Mouse (Mus musculus): ENCODE measurements at regions not wholly inside any gene's neighbourhood (a gene's known extent, or its start where the extent isn't known, plus 50 kb on each side); places are given as distances from the start of the nearest gene placed in this dataset.

DNA sequence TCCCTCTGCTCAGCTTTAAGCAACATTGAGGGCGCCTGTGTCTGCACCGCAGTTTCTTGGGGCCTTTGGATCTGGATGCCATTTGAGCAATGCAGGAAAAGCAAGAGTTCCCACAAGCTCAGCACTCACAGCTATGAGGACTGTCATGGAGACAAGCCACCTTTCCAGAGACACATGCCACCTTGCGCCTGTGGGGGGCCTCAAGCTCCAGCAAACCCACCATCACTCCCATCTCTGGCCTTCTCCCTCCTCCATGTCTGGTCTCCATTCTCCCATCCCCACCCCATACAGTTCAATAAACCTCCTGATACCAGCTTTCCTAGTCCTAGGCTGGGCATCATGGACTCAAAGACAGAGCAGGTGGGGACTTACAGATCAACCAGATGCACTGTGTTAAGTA is 97.8 kb downstream of the Wdr11 start:
- peaks cover 14% of the 10 kb centered on the region; the same call in 1 of the 2 replicates for H3K4me1 ChIP-seq (replicated peaks)
- H3K36me3 ChIP-seq, result no peaks in the 10 kb centered on the region
- no peak overlapping the region for H3K27ac ChIP-seq
- H3K9ac ChIP-seq, result no peak overlapping the region
- H3K27me3 ChIP-seq (replicated peaks), result no peaks in the 10 kb centered on the region
- no peaks in the 10 kb centered on the region for H3K9me3 ChIP-seq
- WGBS, result 94% methylated on average over 3 of the region's 3 CpGs
- no peak overlapping the region for H3K4me3 ChIP-seq (replicated peaks)
- ATAC-seq, result no peak
- H3K4me2 ChIP-seq (replicated peaks), result no peak overlapping the region

DNA sequence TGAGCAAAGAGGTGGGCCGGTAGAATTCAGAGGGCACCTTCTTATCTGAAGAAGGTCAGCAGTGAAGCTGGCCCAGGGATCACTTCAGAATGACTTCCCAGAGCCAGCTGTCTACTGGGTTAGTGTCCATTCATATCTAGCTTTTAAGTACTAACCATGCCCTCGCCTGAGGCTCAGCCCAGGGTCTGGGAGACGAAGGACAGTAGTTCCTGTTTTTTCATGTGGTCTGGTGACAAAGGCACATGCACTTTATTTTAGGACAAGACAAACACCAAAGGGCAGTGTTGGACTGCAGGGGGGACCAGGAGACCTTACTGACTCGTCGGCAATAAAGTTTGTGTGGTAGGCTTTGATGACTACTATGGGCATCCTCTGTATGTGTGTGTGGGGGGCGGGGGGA is 99.2 kb downstream of the Wdr11 start:
- WGBS, result 85% methylated on average over 6 of the region's 6 CpGs

DNA sequence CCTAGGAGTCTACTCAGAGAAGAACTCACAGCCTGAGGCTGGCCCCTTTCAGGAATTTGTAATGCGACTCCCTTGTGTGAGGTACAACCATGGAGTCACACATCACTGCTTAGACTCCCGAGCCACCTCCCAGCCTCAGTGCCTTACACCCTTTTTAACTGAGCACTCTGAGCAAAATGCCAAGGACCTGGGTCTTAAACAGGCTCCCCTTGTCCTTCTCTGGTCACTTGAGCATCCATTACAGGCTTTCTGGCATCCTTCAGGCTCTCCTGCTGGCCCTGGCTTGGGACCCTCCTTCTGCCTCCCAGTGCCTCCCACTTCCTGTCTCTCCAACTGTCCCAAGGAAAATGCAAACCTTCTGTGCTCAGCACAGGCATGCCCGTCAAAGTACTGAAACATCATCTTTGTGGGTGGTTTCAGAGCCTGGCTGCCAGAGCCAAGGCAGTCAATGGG is 100.0 kb downstream of the Wdr11 start:
- Histone ChIP-seq H3K9ac (no peak overlapping the region), H3K27me3 (replicated peaks) (no peaks in the 10 kb centered on the region), H3K4me1 (replicated peaks) (peaks cover 10% of the 10 kb centered on the region; the same call in 1 of the 2 replicates), H3K36me3 (no peaks in the 10 kb centered on the region), H3K9me3 (no peaks in the 10 kb centered on the region), H3K4me3 (replicated peaks) (no peak overlapping the region), H3K27ac (no peak overlapping the region), H3K4me2 (replicated peaks) (no peak overlapping the region)
- 35% methylated on average over 3 of the region's 3 CpGs for WGBS
- peak; percentile 30; the same call in 1 of the 2 replicates for ATAC-seq

More for the DNA sequence above, 99.2 kb downstream of the Wdr11 start:
- Histone ChIP-seq H3K36me3 (no peaks in the 10 kb centered on the region), H3K27me3 (replicated peaks) (no peaks in the 10 kb centered on the region), H3K4me2 (replicated peaks) (no peak overlapping the region), H3K9me3 (no peaks in the 10 kb centered on the region), H3K4me1 (replicated peaks) (peaks cover 13% of the 10 kb centered on the region; the same call in 1 of the 2 replicates), H3K4me3 (replicated peaks) (no peak overlapping the region), H3K9ac (no peak overlapping the region), H3K27ac (no peak overlapping the region)
- ATAC-seq, result no peak

DNA sequence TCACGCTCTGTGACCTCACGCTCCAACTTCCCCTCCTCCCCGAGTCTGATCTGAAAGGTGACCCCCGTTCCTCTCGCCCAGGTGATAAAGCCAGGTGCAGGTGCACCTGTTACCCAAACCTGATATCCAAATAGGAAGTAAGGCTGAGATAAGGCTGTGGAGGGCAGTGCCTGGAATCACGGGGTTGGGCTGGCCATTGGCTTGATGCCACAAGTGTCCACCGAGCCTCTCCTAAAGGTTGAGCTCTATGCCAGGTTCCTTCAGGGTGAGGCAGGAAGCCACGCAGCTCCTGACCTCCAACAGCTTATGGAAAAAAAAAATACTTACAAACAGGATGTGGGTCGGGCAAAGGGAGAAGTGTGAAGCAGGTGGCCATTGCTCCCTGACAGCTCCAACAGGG is 102.0 kb downstream of the Wdr11 start:
- Histone ChIP-seq H3K4me1 (replicated peaks) (peaks cover 10% of the 10 kb centered on the region; the same call in 1 of the 2 replicates), H3K4me3 (replicated peaks) (no peak overlapping the region), H3K4me2 (replicated peaks) (no peak overlapping the region), H3K36me3 (no peaks in the 10 kb centered on the region), H3K9ac (no peak overlapping the region), H3K9me3 (no peaks in the 10 kb centered on the region), H3K27me3 (replicated peaks) (no peaks in the 10 kb centered on the region), H3K27ac (no peak overlapping the region)
- WGBS, result 64% methylated on average over 9 of the region's 9 CpGs
- ATAC-seq, result peak; percentile 81

DNA sequence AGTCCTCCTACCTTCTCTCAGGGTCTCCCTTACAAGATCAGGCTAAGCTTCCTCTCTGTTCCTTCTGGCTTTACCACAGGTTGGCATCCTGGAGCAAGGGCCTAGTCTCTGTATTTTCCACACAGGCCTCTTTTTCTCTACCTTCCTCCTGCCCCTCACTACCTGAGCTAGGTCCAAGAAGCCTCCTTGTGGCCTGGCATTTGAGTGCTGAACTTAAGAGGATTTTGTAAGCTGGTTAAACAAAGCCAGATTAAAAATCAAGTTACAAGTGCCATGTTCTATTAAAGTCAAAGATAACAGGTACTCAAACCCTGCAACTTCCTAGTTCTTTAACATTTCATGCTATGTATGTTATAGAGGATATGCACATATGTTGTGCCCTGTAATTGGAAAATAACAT is 102.5 kb downstream of the Wdr11 start:
- ATAC-seq, result no peak
- Histone ChIP-seq H3K36me3 (no peaks in the 10 kb centered on the region), H3K9ac (no peak overlapping the region), H3K9me3 (no peaks in the 10 kb centered on the region), H3K4me3 (replicated peaks) (no peak overlapping the region), H3K4me1 (replicated peaks) (peaks cover 10% of the 10 kb centered on the region; the same call in 1 of the 2 replicates), H3K4me2 (replicated peaks) (no peak overlapping the region), H3K27ac (no peak overlapping the region), H3K27me3 (replicated peaks) (no peaks in the 10 kb centered on the region)

DNA sequence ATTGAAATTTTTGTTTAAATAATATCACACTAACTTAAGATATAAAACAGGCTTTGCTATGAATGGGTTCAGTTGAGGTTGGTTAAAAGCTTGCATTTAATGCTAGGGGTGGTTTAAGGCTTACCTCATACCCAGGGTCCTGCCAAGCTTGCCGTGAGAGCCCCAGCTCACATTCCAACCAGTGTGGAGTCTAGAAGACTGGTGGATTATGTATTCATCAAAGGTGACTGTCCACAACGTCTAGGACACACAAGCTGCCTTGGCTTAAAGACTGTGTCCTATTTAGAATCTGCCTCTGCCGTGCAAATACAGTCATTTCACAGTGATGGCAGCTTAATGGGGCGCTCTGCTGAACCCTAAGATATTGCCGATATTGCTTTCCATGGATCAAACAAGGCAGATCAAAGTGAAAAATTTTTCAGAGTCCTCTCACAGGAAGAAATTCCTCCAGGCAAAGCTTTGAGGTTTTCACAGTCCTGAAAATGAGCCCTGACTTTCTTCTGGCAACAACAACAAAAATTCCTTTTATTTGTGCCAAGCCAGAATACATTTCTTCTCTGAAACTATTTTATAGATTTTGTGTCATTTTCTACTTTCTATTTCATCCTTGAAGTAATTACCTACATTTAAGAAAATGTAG is 108.4 kb downstream of the Wdr11 start:
- whole genome bisulfite sequencing, result 78% methylated on average over 5 of the region's 5 CpGs
- no peaks in the 10 kb centered on the region for H3K9me3 ChIP-seq
- no peak overlapping the region for H3K4me2 ChIP-seq (replicated peaks)
- no peaks in the 10 kb centered on the region for H3K27me3 ChIP-seq (replicated peaks)
- no peaks in the 10 kb centered on the region for H3K36me3 ChIP-seq
- ATAC-seq, result no peak
- no peak overlapping the region for H3K4me3 ChIP-seq (replicated peaks)
- H3K4me1 ChIP-seq (replicated peaks), result no peaks in the 10 kb centered on the region
- no peak overlapping the region for H3K9ac ChIP-seq
- H3K27ac ChIP-seq, result no peak overlapping the region

DNA sequence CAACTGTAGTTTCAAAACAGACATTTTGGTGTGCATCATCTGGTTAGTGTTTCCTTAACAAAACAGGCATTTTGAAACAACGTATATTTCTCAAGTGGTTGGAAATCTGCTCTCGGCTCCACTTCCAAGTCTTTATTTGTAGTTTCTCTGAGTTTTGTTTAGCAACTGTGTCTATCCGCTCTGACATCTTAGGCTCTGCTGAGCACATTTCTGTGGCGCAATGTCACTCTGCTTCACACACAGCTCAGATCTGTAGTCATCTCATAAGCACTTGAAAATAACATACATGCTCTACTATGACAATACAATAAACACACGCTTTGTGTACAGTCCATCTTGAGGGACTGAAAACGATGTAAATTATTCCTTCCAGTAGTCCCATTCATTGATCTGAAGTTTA is 135.9 kb downstream of the Wdr11 start:
- Histone ChIP-seq H3K4me3 (replicated peaks) (no peak overlapping the region), H3K9ac (no peak overlapping the region), H3K4me1 (replicated peaks) (peaks cover 19% of the 10 kb centered on the region; the same call in 1 of the 2 replicates), H3K27me3 (replicated peaks) (no peaks in the 10 kb centered on the region), H3K27ac (peak overlapping the region; percentile 32; the same call in 1 of the 2 replicates), H3K36me3 (no peaks in the 10 kb centered on the region), H3K9me3 (no peaks in the 10 kb centered on the region), H3K4me2 (replicated peaks) (no peak overlapping the region)
- WGBS, result 55% methylated on average over 6 of the region's 6 CpGs
- ATAC-seq, result no peak

DNA sequence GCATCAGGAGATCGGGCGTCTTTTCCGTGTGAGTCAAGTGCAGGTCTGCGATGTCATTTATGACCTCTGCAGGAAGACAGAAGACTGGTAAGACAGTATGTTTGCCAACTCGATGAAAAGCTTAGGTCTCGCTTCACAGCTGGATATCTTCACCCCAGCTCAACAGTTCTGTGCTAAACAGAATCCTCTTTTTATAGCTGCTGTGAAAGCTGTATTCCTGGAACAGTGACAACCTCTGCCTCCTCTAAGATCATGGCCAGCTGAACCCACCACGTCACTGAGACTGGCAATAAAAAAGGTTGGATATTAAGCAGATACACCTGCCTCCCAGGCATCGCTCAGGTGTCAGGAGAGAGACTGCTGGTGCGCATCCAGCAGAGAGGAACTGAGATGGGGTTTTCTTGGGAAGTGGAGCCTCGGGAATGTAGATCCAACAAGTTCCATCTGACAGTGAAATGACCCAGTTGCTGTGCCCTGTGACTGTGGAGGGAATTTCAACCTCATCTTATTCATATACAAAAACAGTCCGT is 138.1 kb downstream of the Wdr11 start:
- Histone ChIP-seq H3K4me2 (replicated peaks) (no peak overlapping the region), H3K27me3 (replicated peaks) (no peaks in the 10 kb centered on the region), H3K9ac (no peak overlapping the region), H3K4me3 (replicated peaks) (no peak overlapping the region), H3K27ac (peak overlapping the region; percentile 61), H3K4me1 (replicated peaks) (peaks cover 19% of the 10 kb centered on the region; the same call in 1 of the 2 replicates), H3K36me3 (no peaks in the 10 kb centered on the region), H3K9me3 (no peaks in the 10 kb centered on the region)
- WGBS, result 37% methylated on average over 11 of the region's 11 CpGs
- peak; percentile 55 for ATAC-seq

DNA sequence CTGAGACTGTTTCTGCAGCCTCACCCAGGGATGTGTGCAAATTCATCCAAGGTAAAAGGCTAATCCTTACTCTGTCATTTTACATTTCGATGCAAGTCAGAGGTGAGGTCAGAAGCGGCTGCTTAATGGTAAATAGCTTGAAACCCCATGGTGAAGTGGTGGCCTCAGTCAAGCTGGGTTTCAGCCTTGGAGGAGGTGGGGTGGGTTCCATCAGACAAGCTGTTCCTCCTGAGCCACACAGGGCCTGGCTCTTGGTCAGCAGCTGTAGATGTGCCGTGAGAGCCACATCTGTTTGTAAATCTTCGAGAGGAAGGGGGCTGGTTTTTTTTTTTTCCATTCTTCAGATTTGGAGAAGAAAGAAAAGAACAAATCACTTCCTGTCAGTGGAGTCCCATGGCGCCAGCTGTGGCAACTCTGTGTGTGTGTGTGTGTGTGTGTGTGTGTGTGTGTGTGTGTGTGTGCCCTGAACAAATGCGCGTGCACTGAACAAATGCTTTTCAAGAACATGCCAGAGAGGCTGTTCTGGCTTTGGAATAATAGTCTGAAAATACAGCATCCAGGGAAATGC is 139.2 kb downstream of the Wdr11 start:
- Histone ChIP-seq H3K36me3 (no peaks in the 10 kb centered on the region), H3K9me3 (no peaks in the 10 kb centered on the region), H3K27ac (peak overlapping the region; percentile 61), H3K4me3 (replicated peaks) (no peak overlapping the region), H3K4me2 (replicated peaks) (no peak overlapping the region), H3K27me3 (replicated peaks) (no peaks in the 10 kb centered on the region), H3K9ac (no peak overlapping the region), H3K4me1 (replicated peaks) (peaks cover 19% of the 10 kb centered on the region; the same call in 1 of the 2 replicates)
- ATAC-seq, result peak; percentile 49
- WGBS, result 39% methylated on average over 7 of the region's 7 CpGs

DNA sequence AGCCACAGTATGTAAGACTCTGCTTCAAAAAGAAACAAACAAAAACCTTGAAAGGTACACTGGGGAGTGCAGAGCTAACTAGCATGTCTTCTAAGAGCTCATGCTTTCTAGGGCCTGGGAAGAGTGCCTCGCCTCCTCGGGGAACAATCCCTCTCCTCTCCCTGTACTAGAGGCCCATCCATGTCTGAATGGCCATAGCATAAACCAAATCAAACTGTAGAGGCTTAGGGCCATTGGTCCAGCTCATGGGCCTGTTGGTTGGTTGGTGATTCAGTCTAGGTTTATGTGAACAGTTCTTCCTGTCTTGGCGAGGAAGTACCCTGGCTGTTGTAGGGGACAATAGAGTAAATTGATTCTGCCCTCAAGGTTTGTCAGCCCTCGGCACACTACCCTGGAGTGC is 151.0 kb downstream of the Wdr11 start:
- H3K27me3 ChIP-seq (replicated peaks), result no peaks in the 10 kb centered on the region
- no peak overlapping the region for H3K4me3 ChIP-seq (replicated peaks)
- 87% methylated on average over 4 of the region's 4 CpGs for WGBS
- ATAC-seq, result no peak
- no peaks in the 10 kb centered on the region for H3K36me3 ChIP-seq
- H3K9ac ChIP-seq, result no peak overlapping the region
- no peak overlapping the region for H3K4me2 ChIP-seq (replicated peaks)
- no peak overlapping the region for H3K27ac ChIP-seq
- H3K9me3 ChIP-seq, result no peaks in the 10 kb centered on the region
- H3K4me1 ChIP-seq (replicated peaks), result 0 out of 2 replicates have a peak, but pooled peaks cover 5% of the 10 kb centered on the region

DNA sequence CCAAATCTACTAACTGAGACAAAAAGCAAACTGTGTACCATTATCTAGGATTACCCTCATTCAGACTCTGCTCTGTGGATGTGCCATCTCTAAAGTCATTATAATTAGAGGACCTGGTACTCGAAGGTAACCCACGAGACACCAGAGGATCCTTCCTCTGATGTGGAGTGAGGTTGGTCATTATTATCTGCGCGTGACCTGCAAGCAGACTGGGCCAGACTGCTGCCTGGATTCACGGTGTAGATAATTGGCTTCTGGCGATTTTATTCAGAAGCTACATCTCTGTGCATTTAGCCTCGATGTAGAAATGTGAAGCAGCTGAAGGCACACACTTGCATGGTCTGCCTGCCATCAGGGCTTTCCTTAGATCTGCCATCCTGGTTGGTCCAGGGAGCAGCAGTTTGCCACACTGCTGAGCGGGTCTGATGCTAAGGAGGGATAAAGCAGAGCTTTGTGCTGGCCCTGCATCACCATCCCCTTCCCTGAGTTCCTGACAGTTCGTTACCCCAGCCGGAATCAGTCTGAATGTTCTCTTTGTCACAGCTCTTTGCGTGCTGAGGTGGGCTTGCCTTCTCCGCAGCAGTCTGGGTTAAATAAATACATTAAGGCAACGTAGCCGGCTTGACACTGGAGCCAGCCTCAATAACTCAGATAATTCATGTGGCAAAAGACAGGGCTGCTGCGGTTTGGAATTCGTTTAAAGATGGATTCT is 152.4 kb downstream of the Wdr11 start:
- Histone ChIP-seq H3K9me3 (0 out of 2 replicates have a peak, but pooled peaks cover 5% of the 10 kb centered on the region), H3K27ac (peak overlapping the region; percentile 66), H3K4me1 (replicated peaks) (0 out of 2 replicates have a peak, but pooled peaks cover 5% of the 10 kb centered on the region), H3K4me3 (replicated peaks) (no peak overlapping the region), H3K36me3 (no peaks in the 10 kb centered on the region), H3K9ac (no peak overlapping the region), H3K4me2 (replicated peaks) (no peak overlapping the region), H3K27me3 (replicated peaks) (no peaks in the 10 kb centered on the region)
- peak; percentile 51; the same call in 1 of the 2 replicates for ATAC-seq
- WGBS, result 38% methylated on average over 16 of the region's 16 CpGs

DNA sequence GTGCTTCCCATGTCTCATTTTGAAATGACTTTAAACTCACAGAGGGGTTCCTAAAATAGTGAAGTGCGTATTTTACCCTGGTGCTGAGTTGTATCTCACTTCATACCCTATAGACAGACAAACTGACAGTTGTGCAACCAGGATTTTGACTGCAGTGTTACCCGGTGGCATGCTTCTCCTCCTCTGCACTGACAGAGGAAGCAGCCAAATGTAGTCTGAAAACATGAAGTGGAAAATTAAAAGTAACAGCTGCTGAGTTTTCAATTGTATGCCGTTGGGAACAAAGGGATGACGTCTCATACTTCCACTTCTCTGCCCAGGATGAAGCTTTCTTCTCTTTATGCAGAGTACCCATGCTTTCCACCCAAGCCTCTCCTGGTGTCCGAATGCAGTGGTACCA is 155.0 kb downstream of the Wdr11 start:
- no peak for ATAC-seq
- WGBS, result 66% methylated on average over 5 of the region's 5 CpGs
- Histone ChIP-seq H3K27me3 (replicated peaks) (no peaks in the 10 kb centered on the region), H3K4me2 (replicated peaks) (no peak overlapping the region), H3K4me3 (replicated peaks) (no peak overlapping the region), H3K27ac (no peak overlapping the region), H3K9me3 (0 out of 2 replicates have a peak, but pooled peaks cover 5% of the 10 kb centered on the region), H3K36me3 (no peaks in the 10 kb centered on the region), H3K9ac (no peak overlapping the region), H3K4me1 (replicated peaks) (0 out of 2 replicates have a peak, but pooled peaks cover 5% of the 10 kb centered on the region)
